Mouse (Mus musculus): ENCODE data around the gene Qprt. TPM values are rescaled to one million over a fixed set of nuclear protein-coding genes. Genes with fewer than 3 reads are reported as not detected.

The Qprt gene
- polyA plus RNA-seq, 1 experiment from 2014 or later = 3.3 TPM

DNA sequence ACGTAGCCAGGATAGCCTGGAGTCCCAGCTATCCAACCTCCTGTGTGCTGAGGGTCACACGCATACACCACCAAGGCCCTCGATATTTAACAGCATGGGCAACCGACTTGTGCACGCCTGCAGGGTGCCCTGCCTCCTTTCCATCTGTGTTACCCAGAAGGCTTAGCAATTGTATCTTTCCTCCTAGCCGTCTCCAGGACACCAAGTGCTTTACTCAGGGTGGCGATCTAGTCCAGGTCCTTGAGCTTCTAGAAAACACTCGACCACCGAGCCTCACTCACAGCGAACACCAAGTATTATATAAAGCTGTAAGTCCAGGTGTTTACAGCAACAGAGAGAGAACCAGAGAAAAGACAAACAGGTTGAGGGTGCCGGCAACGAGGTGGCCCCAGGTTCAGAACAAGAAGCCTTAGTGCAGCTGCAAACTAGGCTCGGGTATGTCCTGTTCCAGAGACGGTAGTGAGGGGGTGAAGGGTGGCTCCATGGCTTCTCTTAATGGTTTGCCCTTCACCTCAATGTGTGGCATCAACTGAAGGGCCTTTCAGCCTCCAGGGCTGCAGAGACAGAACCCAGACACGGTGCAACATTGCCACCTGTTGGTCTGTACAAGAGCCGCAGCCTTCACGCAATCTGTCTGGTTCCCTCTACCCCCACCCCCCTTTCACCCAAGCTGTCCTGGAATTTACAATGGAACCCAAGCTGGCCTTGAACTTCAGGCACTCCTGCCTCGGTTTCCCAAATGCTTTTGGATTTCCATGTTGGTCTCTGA, 11.6 kb downstream of the Qprt start:
- 0 out of 2 replicates have a peak, but pooled peaks have one; percentile 16 for ATAC-seq (ENCODE audit: insufficient number of reproducible peaks, low FRiP score, low TSS enrichment, low read depth)
- H3K4me2 ChIP-seq (replicated peaks) = no peak overlapping the region
- 40% methylated on average over 18 of the region's 18 CpGs for WGBS

DNA sequence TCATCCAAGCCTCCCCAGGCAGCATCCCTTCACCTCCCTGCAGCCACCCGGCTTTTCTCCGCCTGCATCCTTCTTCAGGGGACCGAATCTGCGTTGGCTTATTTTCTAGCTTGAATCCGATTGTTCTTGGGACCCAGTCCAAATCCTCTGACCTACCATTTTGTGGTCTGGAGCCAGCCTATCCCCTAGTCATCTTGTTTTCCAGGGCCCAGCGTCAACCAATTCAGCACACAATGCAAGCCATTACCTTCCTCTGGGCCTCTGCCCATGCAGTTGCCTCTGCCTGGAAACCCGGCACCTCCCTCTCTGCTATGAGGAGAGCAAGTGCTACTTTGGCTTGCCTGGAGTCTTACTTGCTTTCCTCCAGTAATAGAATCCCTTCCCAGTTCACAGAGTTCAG, 16.5 kb downstream of the Qprt start:
- Histone ChIP-seq H3K4me2 (replicated peaks) (no peak overlapping the region), H3K9me3 (replicated peaks) (no peaks in the 10 kb centered on the region), H3K4me3 (replicated peaks) (no peak overlapping the region), H3K36me3 (no peaks in the 10 kb centered on the region), H3K27me3 (no peaks in the 10 kb centered on the region), H3K9ac (no peak overlapping the region), H3K4me1 (peaks cover 18% of the 10 kb centered on the region), H3K27ac (replicated peaks) (0 out of 2 replicates have a peak overlapping the region, but pooled peaks have one; percentile 11)
- 54% methylated on average over 7 of the region's 7 CpGs for WGBS
- no peak for ATAC-seq (ENCODE audit: insufficient number of reproducible peaks, low FRiP score, low TSS enrichment, low read depth)

More for the DNA sequence above, 11.6 kb downstream of the Qprt start:
- peaks cover 9% of the 10 kb centered on the region for H3K4me1 ChIP-seq
- H3K4me3 ChIP-seq (replicated peaks) = no peak overlapping the region
- H3K27ac ChIP-seq (replicated peaks) = no peak overlapping the region
- H3K9me3 ChIP-seq (replicated peaks) = no peaks in the 10 kb centered on the region
- no peaks in the 10 kb centered on the region for H3K36me3 ChIP-seq
- H3K27me3 ChIP-seq = no peaks in the 10 kb centered on the region
- no peak overlapping the region for H3K9ac ChIP-seq

GRCm38 (mm10) chr7:127104560-127105332, 17.3 kb downstream of the Qprt start:
- peak; percentile 66 for ATAC-seq (ENCODE audit: insufficient number of reproducible peaks, low FRiP score, low TSS enrichment, low read depth)
- no peaks in the 10 kb centered on the region for H3K36me3 ChIP-seq
- H3K4me2 ChIP-seq (replicated peaks) = peak overlapping the region; percentile 54
- H3K9me3 ChIP-seq (replicated peaks) = no peaks in the 10 kb centered on the region
- H3K4me3 ChIP-seq (replicated peaks) = peak overlapping the region; percentile 42
- H3K27ac ChIP-seq (replicated peaks) = peak overlapping the region; percentile 17; the same call in 1 of the 2 replicates
- H3K27me3 ChIP-seq = no peaks in the 10 kb centered on the region
- H3K4me1 ChIP-seq = peaks cover 18% of the 10 kb centered on the region
- H3K9ac ChIP-seq = peak overlapping the region; percentile 28
- 9% methylated on average over 17 of the region's 17 CpGs for WGBS

GRCm38 (mm10) chr7:127103960-127104359, 18.1 kb downstream of the Qprt start:
- H3K4me1 ChIP-seq = peaks cover 18% of the 10 kb centered on the region
- no peak overlapping the region for H3K9ac ChIP-seq
- no peak for ATAC-seq (ENCODE audit: insufficient number of reproducible peaks, low FRiP score, low TSS enrichment, low read depth)
- H3K4me3 ChIP-seq (replicated peaks) = no peak overlapping the region
- no peaks in the 10 kb centered on the region for H3K9me3 ChIP-seq (replicated peaks)
- no peak overlapping the region for H3K4me2 ChIP-seq (replicated peaks)
- H3K27me3 ChIP-seq = no peaks in the 10 kb centered on the region
- no peaks in the 10 kb centered on the region for H3K36me3 ChIP-seq
- H3K27ac ChIP-seq (replicated peaks) = peak overlapping the region; percentile 17; the same call in 1 of the 2 replicates
- 63% methylated on average over 6 of the region's 6 CpGs for WGBS

GRCm38 (mm10) chr7:127102148-127102547, 19.9 kb downstream of the Qprt start:
- peak; percentile 20; the same call in 1 of the 2 replicates for ATAC-seq (ENCODE audit: insufficient number of reproducible peaks, low FRiP score, low TSS enrichment, low read depth)
- Histone ChIP-seq H3K27ac (replicated peaks) (no peak overlapping the region; the same call in 1 of the 2 replicates), H3K4me1 (peaks cover 21% of the 10 kb centered on the region), H3K9me3 (replicated peaks) (no peaks in the 10 kb centered on the region), H3K4me3 (replicated peaks) (no peak overlapping the region), H3K27me3 (no peaks in the 10 kb centered on the region), H3K9ac (no peak overlapping the region), H3K36me3 (no peaks in the 10 kb centered on the region), H3K4me2 (replicated peaks) (no peak overlapping the region)
- WGBS = 54% methylated on average over 6 of the region's 6 CpGs

GRCm38 (mm10) chr7:127101451-127102016, 20.5 kb downstream of the Qprt start:
- H3K4me3 ChIP-seq (replicated peaks) = no peak overlapping the region
- H3K9me3 ChIP-seq (replicated peaks) = no peaks in the 10 kb centered on the region
- ATAC-seq (ENCODE audit: insufficient number of reproducible peaks, low FRiP score, low TSS enrichment, low read depth) = no peak
- H3K36me3 ChIP-seq = no peaks in the 10 kb centered on the region
- H3K27ac ChIP-seq (replicated peaks) = no peak overlapping the region
- WGBS = 47% methylated on average over 2 of the region's 2 CpGs
- H3K4me2 ChIP-seq (replicated peaks) = no peak overlapping the region
- H3K9ac ChIP-seq = no peak overlapping the region
- H3K4me1 ChIP-seq = peaks cover 25% of the 10 kb centered on the region
- no peaks in the 10 kb centered on the region for H3K27me3 ChIP-seq

DNA sequence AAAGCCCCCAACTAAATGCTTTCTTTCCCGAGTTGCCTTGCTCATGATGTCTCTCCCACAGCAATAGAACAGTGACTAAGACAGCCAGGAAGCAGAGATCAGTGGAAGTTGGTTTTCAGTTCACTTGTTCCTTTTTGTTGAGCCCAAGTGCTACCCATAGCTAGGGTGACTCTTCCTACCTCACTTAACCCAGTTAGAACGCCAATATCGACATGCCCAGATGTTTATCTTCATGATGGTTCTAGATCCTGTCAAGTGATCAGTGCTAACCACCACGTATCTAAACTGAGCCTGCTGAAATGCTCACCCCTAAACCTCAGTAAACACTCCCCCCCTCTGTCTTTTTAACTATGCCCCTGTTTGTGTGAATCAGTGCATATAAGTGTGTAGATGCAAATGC, 22.5 kb downstream of the Qprt start:
- Histone ChIP-seq H3K4me2 (replicated peaks) (no peak overlapping the region), H3K9ac (no peak overlapping the region), H3K9me3 (replicated peaks) (no peaks in the 10 kb centered on the region), H3K27ac (replicated peaks) (no peak overlapping the region), H3K27me3 (no peaks in the 10 kb centered on the region), H3K4me3 (replicated peaks) (no peak overlapping the region), H3K36me3 (no peaks in the 10 kb centered on the region), H3K4me1 (peaks cover 22% of the 10 kb centered on the region)
- ATAC-seq (ENCODE audit: insufficient number of reproducible peaks, low FRiP score, low TSS enrichment, low read depth) = no peak
- 85% methylated on average over 4 of the region's 4 CpGs for WGBS

DNA sequence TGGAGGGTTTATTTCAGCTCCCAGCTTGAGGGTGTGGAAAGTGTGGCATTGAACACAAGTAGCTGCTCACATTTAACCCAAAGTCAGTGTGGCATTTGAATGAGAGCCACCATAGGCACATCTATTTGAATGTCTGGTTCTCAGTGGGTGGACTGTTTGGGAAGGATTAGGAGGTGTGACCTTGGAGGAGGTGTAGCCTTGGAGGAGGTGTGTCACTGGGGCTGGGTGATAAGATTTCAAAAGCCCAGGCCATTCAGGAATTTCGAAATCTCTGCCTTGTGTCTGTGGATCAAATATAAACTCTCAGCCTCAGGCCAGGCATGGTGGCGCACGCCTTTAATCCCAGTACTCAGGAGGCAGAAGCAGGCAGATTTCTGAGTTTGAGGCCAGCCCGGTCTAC, 23.1 kb downstream of the Qprt start:
- no peak overlapping the region for H3K9ac ChIP-seq
- H3K27ac ChIP-seq (replicated peaks) = no peak overlapping the region
- no peak overlapping the region for H3K4me3 ChIP-seq (replicated peaks)
- H3K4me1 ChIP-seq = peaks cover 16% of the 10 kb centered on the region
- H3K4me2 ChIP-seq (replicated peaks) = no peak overlapping the region
- WGBS = 93% methylated on average over 4 of the region's 4 CpGs
- no peaks in the 10 kb centered on the region for H3K36me3 ChIP-seq
- no peaks in the 10 kb centered on the region for H3K9me3 ChIP-seq (replicated peaks)
- ATAC-seq (ENCODE audit: insufficient number of reproducible peaks, low FRiP score, low TSS enrichment, low read depth) = no peak
- no peaks in the 10 kb centered on the region for H3K27me3 ChIP-seq

DNA sequence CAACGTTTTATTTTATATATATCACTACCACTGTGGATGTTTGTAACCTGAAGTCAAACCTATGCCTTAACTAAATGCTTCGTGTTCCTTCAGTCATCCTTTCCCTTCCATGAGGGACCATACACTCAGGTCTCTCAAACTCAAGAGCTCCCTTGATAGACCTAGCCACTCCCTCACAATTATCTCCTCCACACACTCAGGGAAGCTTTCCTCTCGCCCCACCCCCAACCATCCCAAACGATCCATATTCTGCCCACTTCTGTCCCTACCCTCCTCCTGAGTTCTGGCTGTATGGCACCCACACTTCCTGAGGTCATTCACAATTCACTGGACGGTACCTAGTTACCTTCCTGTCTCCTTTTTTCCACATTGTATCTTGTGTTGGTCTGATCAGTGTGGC, 23.5 kb downstream of the Qprt start:
- Histone ChIP-seq H3K27ac (replicated peaks) (no peak overlapping the region), H3K4me1 (peaks cover 14% of the 10 kb centered on the region), H3K9ac (no peak overlapping the region), H3K4me2 (replicated peaks) (no peak overlapping the region), H3K27me3 (no peaks in the 10 kb centered on the region), H3K36me3 (no peaks in the 10 kb centered on the region), H3K9me3 (replicated peaks) (no peaks in the 10 kb centered on the region), H3K4me3 (replicated peaks) (no peak overlapping the region)
- no peak for ATAC-seq (ENCODE audit: insufficient number of reproducible peaks, low FRiP score, low TSS enrichment, low read depth)
- WGBS = 88% methylated on average over 5 of the region's 5 CpGs

DNA sequence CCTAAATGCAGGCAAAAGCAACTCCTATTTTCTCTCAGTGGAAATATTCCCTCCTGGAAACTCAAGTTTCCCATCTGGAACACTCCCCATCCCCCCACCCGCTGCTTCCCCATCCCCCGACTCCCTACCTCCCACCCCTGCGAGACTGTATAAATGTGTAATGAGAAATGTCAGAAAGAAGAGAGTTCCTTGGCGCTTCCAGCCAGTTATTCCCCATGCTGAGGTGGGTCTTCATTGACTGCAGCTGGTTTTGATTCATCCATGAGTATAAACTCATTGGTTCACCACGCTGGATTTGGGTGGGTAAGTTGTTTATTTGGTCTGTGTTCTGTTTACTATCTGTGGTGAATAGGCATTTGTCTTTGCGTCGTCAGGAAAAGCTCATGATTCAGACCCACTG, 25.6 kb downstream of the Qprt start:
- no peaks in the 10 kb centered on the region for H3K27me3 ChIP-seq
- H3K9me3 ChIP-seq (replicated peaks) = no peaks in the 10 kb centered on the region
- peak overlapping the region; percentile 8 for H3K4me2 ChIP-seq (replicated peaks)
- peak; percentile 63 for ATAC-seq (ENCODE audit: insufficient number of reproducible peaks, low FRiP score, low TSS enrichment, low read depth)
- peak overlapping the region; percentile 79 for H3K27ac ChIP-seq (replicated peaks)
- no peak overlapping the region for H3K4me3 ChIP-seq (replicated peaks)
- H3K4me1 ChIP-seq = peaks cover 18% of the 10 kb centered on the region
- WGBS = 40% methylated on average over 7 of the region's 7 CpGs
- H3K36me3 ChIP-seq = no peaks in the 10 kb centered on the region
- H3K9ac ChIP-seq = no peak overlapping the region

DNA sequence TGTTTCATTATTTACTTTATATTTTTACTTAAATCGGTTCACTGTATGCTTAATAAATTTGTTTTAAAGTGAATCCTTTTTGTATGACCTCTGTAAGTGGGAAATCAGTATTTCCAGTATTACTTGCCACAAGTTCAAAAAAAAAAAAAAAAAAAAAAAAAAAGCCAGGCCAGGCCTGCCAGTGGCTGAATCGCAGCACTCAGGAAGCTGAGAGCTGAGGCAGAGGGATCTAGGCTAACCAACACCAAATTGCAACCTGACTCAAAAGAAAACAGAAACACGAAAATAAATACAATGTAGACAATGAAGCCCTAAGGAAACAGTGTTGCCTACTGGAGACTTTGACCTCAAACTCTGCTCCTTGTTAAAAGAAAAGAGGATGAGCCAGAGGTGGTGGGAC, 28.1 kb downstream of the Qprt start:
- H3K27ac ChIP-seq (replicated peaks) = no peak overlapping the region
- no peaks in the 10 kb centered on the region for H3K9me3 ChIP-seq (replicated peaks)
- no peaks in the 10 kb centered on the region for H3K36me3 ChIP-seq
- no peak overlapping the region for H3K4me2 ChIP-seq (replicated peaks)
- H3K27me3 ChIP-seq = no peaks in the 10 kb centered on the region
- ATAC-seq (ENCODE audit: insufficient number of reproducible peaks, low FRiP score, low TSS enrichment, low read depth) = no peak
- 63% methylated on average over 3 of the region's 3 CpGs for WGBS
- peaks cover 21% of the 10 kb centered on the region for H3K4me1 ChIP-seq
- no peak overlapping the region for H3K4me3 ChIP-seq (replicated peaks)
- H3K9ac ChIP-seq = no peak overlapping the region

Measured in embryonic facial prominence, embryonic 15.5 days (tissue).